Mouse (Mus musculus) midbrain, embryonic 14.5 days (tissue): ENCODE results near the gene Slc3a1. TPM values are rescaled to one million over a fixed set of nuclear protein-coding genes. Genes with fewer than 3 reads are reported as not detected.

Source experiments
- ATAC-seq: fragments of 200-750 bp; cut with Nextera tagmentation; 2 replicates; pipeline ENCODE4 v1.8.0; 2017; ENCODE audit warnings: moderate number of reproducible peaks, moderate library complexity; ENCODE audit not compliant: low FRiP score, low TSS enrichment
- DNase-seq: peaks from one replicate; pipeline ENCODE4 v3.0.0-alpha.2; 2015
- H3K27ac ChIP-seq: fragments of 300-500 bp; sonication (generic); replicated peaks from 2 replicates; pipeline ENCODE4 v1.5.1; 2014; ENCODE audit warnings: mild to moderate bottlenecking, low read depth, low read length, moderate library complexity
- H3K27me3 ChIP-seq: fragments of 300-500 bp; sonication (generic); 2 replicates; pipeline ENCODE4 v1.6.1; 2014; ENCODE audit warnings: low read length, control low read depth, mixed read lengths; ENCODE audit not compliant: control insufficient read depth, insufficient read depth
- H3K36me3 ChIP-seq: fragments of 300-500 bp; sonication (generic); 2 replicates; pipeline ENCODE4 v1.6.1; 2014; ENCODE audit warnings: low read length, control low read depth; ENCODE audit not compliant: control insufficient read depth, insufficient read depth
- H3K4me1 ChIP-seq: fragments of 300-500 bp; sonication (generic); 2 replicates; pipeline ENCODE4 v1.6.1; 2014; ENCODE audit warnings: mild to moderate bottlenecking, antibody characterized with exemption, low read length, control low read depth; ENCODE audit not compliant: control insufficient read depth, insufficient read depth
- H3K4me2 ChIP-seq: fragments of 300-500 bp; sonication (generic); 2 replicates; pipeline ENCODE4 v1.6.1; 2014; ENCODE audit warnings: mild to moderate bottlenecking, low read length, moderate library complexity
- H3K4me3 ChIP-seq: fragments of 300-500 bp; sonication (generic); replicated peaks from 2 replicates; pipeline ENCODE4 v1.5.1; 2014; ENCODE audit warnings: low read depth, low read length
- H3K9ac ChIP-seq: fragments of 300-500 bp; sonication (generic); replicated peaks from 2 replicates; pipeline ENCODE4 v1.6.1; 2014; ENCODE audit warnings: mild to moderate bottlenecking, low read length, moderate library complexity
- H3K9me3 ChIP-seq: fragments of 300-500 bp; sonication (generic); 2 replicates; pipeline ENCODE4 v1.6.1; 2016; ENCODE audit warnings: low read length, control low read depth, mixed read lengths; ENCODE audit not compliant: control insufficient read depth
- WGBS: fragments of 180-500 bp; shearing (Covaris S2); extraction: QIAGEN DNeasy Blood & Tissue Kit; methylation state at CpG from one replicate; pipeline ENCODE4 v1.1.7; 2014; 5-methylcytosine and 5-hydroxymethylcytosine counted together
- polyA plus RNA-seq: library from polyadenylated mRNA; unstranded; fragments of >200 nt; fragmentation: Nextera tagmentation; extraction: Ambion mirVana; gene quantifications from 2 replicates; pipeline ENCODE4 v1.2.1, GENCODE M21; 2014

Slc3a1 gene
- polyA plus RNA-seq, 1 experiment from 2014 or later: 0.37 TPM

- Histone ChIP-seq H3K27me3 (no peaks in the 10 kb centered on the region), H3K9me3 (no peaks in the 10 kb centered on the region), H3K36me3 (peaks cover 69% of the 10 kb centered on the region), H3K4me3 (no peak overlapping the region), H3K4me2 (no peak overlapping the region), H3K9ac (no peak overlapping the region), H3K4me1 (no peaks in the 10 kb centered on the region), H3K27ac (no peak overlapping the region)
- ATAC-seq (no peak), DNase-seq (no peak)
- 94% methylated on average over 6 of the region's 6 CpGs for WGBS
Observed at GRCm38 (mm10) chr17:85070658-85071057, 42.5 kb downstream of the Slc3a1 start.

GRCm38 (mm10) chr17:85071088-85071775 lies 43.1 kb downstream of the Slc3a1 start:
- no peak overlapping the region for H3K4me3 ChIP-seq
- no peaks in the 10 kb centered on the region for H3K9me3 ChIP-seq
- no peak for DNase-seq
- H3K27me3 ChIP-seq: no peaks in the 10 kb centered on the region
- no peak overlapping the region for H3K4me2 ChIP-seq
- no peak overlapping the region for H3K9ac ChIP-seq
- ATAC-seq: no peak
- H3K36me3 ChIP-seq: peaks cover 69% of the 10 kb centered on the region
- H3K4me1 ChIP-seq: no peaks in the 10 kb centered on the region
- 89% methylated on average over 8 of the region's 8 CpGs for WGBS
- H3K27ac ChIP-seq: no peak overlapping the region

GRCm38 (mm10) chr17:85072383-85072782 lies 44.2 kb downstream of the Slc3a1 start:
- no peak overlapping the region for H3K4me3 ChIP-seq
- 19% methylated on average over 11 of the region's 11 CpGs for WGBS
- no peaks in the 10 kb centered on the region for H3K4me1 ChIP-seq
- peak; percentile 68 for DNase-seq
- peak overlapping the region; percentile 20; the same call in 1 of the 2 replicates for H3K4me2 ChIP-seq
- H3K36me3 ChIP-seq: peaks cover 65% of the 10 kb centered on the region
- no peak; the same call in 1 of the 2 replicates for ATAC-seq
- no peak overlapping the region for H3K9ac ChIP-seq
- H3K9me3 ChIP-seq: no peaks in the 10 kb centered on the region
- H3K27ac ChIP-seq: peak overlapping the region; percentile 38; the same call in 1 of the 2 replicates
- no peaks in the 10 kb centered on the region for H3K27me3 ChIP-seq

GRCm38 (mm10) chr17:85073214-85073613 lies 45.0 kb downstream of the Slc3a1 start:
- no peak for DNase-seq
- no peak overlapping the region for H3K27ac ChIP-seq
- no peak overlapping the region for H3K4me2 ChIP-seq
- H3K36me3 ChIP-seq: peaks cover 67% of the 10 kb centered on the region
- ATAC-seq: no peak
- H3K4me1 ChIP-seq: no peaks in the 10 kb centered on the region
- H3K9ac ChIP-seq: no peak overlapping the region
- H3K9me3 ChIP-seq: no peaks in the 10 kb centered on the region
- 55% methylated on average over 7 of the region's 7 CpGs for WGBS
- no peak overlapping the region for H3K4me3 ChIP-seq
- no peaks in the 10 kb centered on the region for H3K27me3 ChIP-seq

GRCm38 (mm10) chr17:85074083-85074482 lies 45.9 kb downstream of the Slc3a1 start:
- H3K27ac ChIP-seq: no peak overlapping the region
- ATAC-seq: no peak
- peaks cover 64% of the 10 kb centered on the region for H3K36me3 ChIP-seq

GRCm38 (mm10) chr17:85079276-85079675 lies 51.1 kb downstream of the Slc3a1 start:
- Histone ChIP-seq H3K4me3 (no peak overlapping the region), H3K9ac (no peak overlapping the region), H3K9me3 (no peaks in the 10 kb centered on the region), H3K4me2 (no peak overlapping the region), H3K4me1 (no peaks in the 10 kb centered on the region), H3K36me3 (peaks cover 49% of the 10 kb centered on the region), H3K27me3 (no peaks in the 10 kb centered on the region), H3K27ac (no peak overlapping the region)
- no peak for ATAC-seq
- WGBS: 91% methylated on average over 3 of the region's 3 CpGs
- DNase-seq: no peak

More at GRCm38 (mm10) chr17:85074083-85074482, 45.9 kb downstream of the Slc3a1 start:
- no peak for DNase-seq
- Histone ChIP-seq H3K4me2 (no peak overlapping the region), H3K4me3 (no peak overlapping the region), H3K9me3 (no peaks in the 10 kb centered on the region), H3K27me3 (no peaks in the 10 kb centered on the region), H3K9ac (no peak overlapping the region), H3K4me1 (no peaks in the 10 kb centered on the region)
- 97% methylated on average over 4 of the region's 4 CpGs for WGBS

GRCm38 (mm10) chr17:85080781-85081180 lies 52.6 kb downstream of the Slc3a1 start:
- Histone ChIP-seq H3K4me2 (no peak overlapping the region), H3K9me3 (no peaks in the 10 kb centered on the region), H3K4me3 (no peak overlapping the region), H3K27me3 (no peaks in the 10 kb centered on the region), H3K36me3 (peaks cover 40% of the 10 kb centered on the region), H3K4me1 (no peaks in the 10 kb centered on the region), H3K27ac (no peak overlapping the region), H3K9ac (no peak overlapping the region)
- DNase-seq (no peak), ATAC-seq (no peak)
- 96% methylated on average over 11 of the region's 11 CpGs for WGBS

GRCm38 (mm10) chr17:85085335-85085734 lies 57.2 kb downstream of the Slc3a1 start:
- peaks cover 13% of the 10 kb centered on the region for H3K4me1 ChIP-seq

GRCm38 (mm10) chr17:85086501-85086900 lies 58.3 kb downstream of the Slc3a1 start:
- WGBS: 89% methylated on average over 1 of the region's 1 CpGs

More at GRCm38 (mm10) chr17:85085335-85085734, 57.2 kb downstream of the Slc3a1 start:
- Histone ChIP-seq H3K27ac (no peak overlapping the region), H3K27me3 (no peaks in the 10 kb centered on the region), H3K9me3 (no peaks in the 10 kb centered on the region), H3K9ac (no peak overlapping the region), H3K4me2 (no peak overlapping the region), H3K4me3 (no peak overlapping the region), H3K36me3 (peaks cover 10% of the 10 kb centered on the region)
- ATAC-seq (no peak), DNase-seq (no peak)
- 97% methylated on average over 2 of the region's 2 CpGs for WGBS

More at GRCm38 (mm10) chr17:85086501-85086900, 58.3 kb downstream of the Slc3a1 start:
- Histone ChIP-seq H3K36me3 (peaks cover 3% of the 10 kb centered on the region; the same call in 1 of the 2 replicates), H3K27me3 (no peaks in the 10 kb centered on the region), H3K9ac (no peak overlapping the region), H3K4me1 (peaks cover 16% of the 10 kb centered on the region), H3K4me3 (no peak overlapping the region), H3K27ac (no peak overlapping the region), H3K4me2 (no peak overlapping the region), H3K9me3 (no peaks in the 10 kb centered on the region)
- ATAC-seq (no peak), DNase-seq (no peak)
